Mouse (Mus musculus) myocyte (in vitro differentiated cells): ENCODE data around the gene Krtap3-2. TPM values are rescaled to one million over a fixed set of nuclear protein-coding genes. Genes with fewer than 3 reads are reported as not detected.

Source experiments
- H3K27me3 ChIP-seq: one replicate; pipeline ENCODE4 v1.6.1; 2011; ENCODE audit not compliant: control insufficient read depth, insufficient read depth, insufficient read length
- H3K36me3 ChIP-seq: one replicate; pipeline ENCODE4 v1.6.1; 2011; ENCODE audit not compliant: control insufficient read depth, insufficient read depth
- H3K4me2 ChIP-seq: one replicate; pipeline ENCODE4 v1.6.1; 2011; ENCODE audit warnings: low read depth, control low read depth
- H3K4me3 ChIP-seq: one replicate; pipeline ENCODE4 v1.5.1; 2011; ENCODE audit warnings: mild to moderate bottlenecking, control low read depth, moderate library complexity
- H3K79me2 ChIP-seq: one replicate; pipeline ENCODE4 v1.6.1; 2011; ENCODE audit not compliant: control insufficient read depth, insufficient read depth
- H3ac ChIP-seq: one replicate; pipeline ENCODE4 v1.6.1; 2011; ENCODE audit not compliant: control insufficient read depth, insufficient read length
- CEBPB ChIP-seq: IDR thresholded peaks from 2 replicates; pipeline ENCODE4 v1.6.1; 2011; ENCODE audit warnings: mild to moderate bottlenecking, moderate library complexity; ENCODE audit not compliant: poor library complexity, insufficient read depth, severe bottlenecking
- E2F4 ChIP-seq: IDR thresholded peaks from one replicate; pipeline ENCODE4 v1.6.1; 2011; ENCODE audit warnings: mild to moderate bottlenecking, control low read depth, moderate library complexity; ENCODE audit not compliant: insufficient read depth
- MAX ChIP-seq: IDR thresholded peaks from one replicate; pipeline ENCODE4 v1.6.1; 2011; ENCODE audit warnings: low read depth, mild to moderate bottlenecking, control low read depth
- MYOD1 ChIP-seq, 3 experiments: IDR thresholded peaks; one replicate each; pipeline ENCODE4 v1.6.1; 2011; ENCODE audit warnings: control low read depth in 2 of 3, low read depth in 2 of 3, mild to moderate bottlenecking in 2 of 3, moderate library complexity in 1 of 3; ENCODE audit not compliant: insufficient read length in 2 of 3, control insufficient read depth in 1 of 3
- MYOG ChIP-seq, 3 experiments: IDR thresholded peaks; one replicate each; pipeline ENCODE4 v1.6.1; 2011; ENCODE audit warnings: control low read depth in 2 of 3, low read depth in 2 of 3, mild to moderate bottlenecking in 2 of 3; ENCODE audit not compliant: insufficient read length in 2 of 3, control insufficient read depth in 1 of 3, insufficient read depth in 1 of 3
- POLR2A ChIP-seq: IDR thresholded peaks from one replicate; pipeline ENCODE4 v1.6.1; 2011; ENCODE audit warnings: low read depth, mild to moderate bottlenecking, control low read depth, moderate library complexity; ENCODE audit not compliant: insufficient read length
- POLR2AphosphoS2 ChIP-seq: IDR thresholded peaks from one replicate; pipeline ENCODE4 v1.6.1; 2011; ENCODE audit warnings: low read depth, control low read depth; ENCODE audit not compliant: insufficient read length
- REST ChIP-seq: IDR thresholded peaks from one replicate; pipeline ENCODE4 v1.6.1; 2011; ENCODE audit warnings: mild to moderate bottlenecking, control low read depth, moderate library complexity; ENCODE audit not compliant: insufficient read depth, insufficient read length
- SRF ChIP-seq: IDR thresholded peaks from one replicate; pipeline ENCODE4 v1.6.1; 2011; ENCODE audit warnings: low read depth; ENCODE audit not compliant: control insufficient read depth, insufficient read length
- TCF12 ChIP-seq: IDR thresholded peaks from one replicate; pipeline ENCODE4 v1.6.1; 2011; ENCODE audit warnings: mild to moderate bottlenecking, control low read depth; ENCODE audit not compliant: poor library complexity, insufficient read depth, severe bottlenecking
- TCF3 ChIP-seq: IDR thresholded peaks from one replicate; pipeline ENCODE4 v1.6.1; 2011; ENCODE audit warnings: low read depth, control low read depth; ENCODE audit not compliant: insufficient read length
- USF1 ChIP-seq: IDR thresholded peaks from one replicate; pipeline ENCODE4 v1.6.1; 2011; ENCODE audit warnings: low read depth, mild to moderate bottlenecking, control low read depth, moderate library complexity
- polyA plus RNA-seq: library from polyadenylated mRNA; unstranded; fragments of >200 nt; fragmentation: generic; extraction: Trizol; gene quantifications from one replicate; pipeline ENCODE4 v1.2.1, GENCODE M21; 2012; ENCODE audit warnings: missing spikeins

The Krtap3-2 gene
- polyA plus RNA-seq, 1 experiment: not detected

DNA sequence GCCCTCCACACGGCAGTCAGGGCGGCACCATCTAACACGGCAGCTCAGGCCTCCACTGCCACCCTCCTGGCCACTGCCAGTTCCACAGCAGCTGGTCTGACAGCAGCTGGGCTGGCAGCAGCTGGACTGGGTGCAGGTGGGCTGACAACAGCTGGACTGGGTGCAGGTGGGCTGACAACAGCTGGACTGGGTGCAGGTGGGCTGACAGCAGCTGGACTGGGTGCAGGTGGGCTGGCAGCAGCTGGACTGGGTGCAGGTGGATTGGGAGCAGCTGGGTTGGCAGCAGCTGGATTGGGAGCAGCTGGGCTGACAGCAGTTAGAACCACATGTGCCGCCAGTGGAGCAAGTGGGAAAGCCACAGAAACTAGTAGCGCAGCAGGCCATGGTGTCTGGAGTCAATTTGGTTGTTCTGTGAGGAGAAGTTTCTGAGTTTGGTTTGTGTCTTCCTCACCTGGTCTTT lies 26.6 kb upstream of the Krtap3-2 start, which contains the start of gene Krtap1-4:
Gene Krtap1-4 (minus strand): TSS at position 410 of the 460 bp plus-strand sequence.
- Histone ChIP-seq H3K79me2 (no peaks in the 10 kb centered on the region), H3K4me2 (no peak within 1 kb of the TSS), H3K4me3 (no peak within 1 kb of the TSS), H3K36me3 (no peaks in the 10 kb centered on the region), H3ac (no peak within 1 kb of the TSS), H3K27me3 (no peaks in the 10 kb centered on the region)
- TF ChIP-seq MYOD1 (IDR thresholded peaks at IDR 0.05; ENCODE audit: control insufficient read depth in 1 of 3, insufficient read length in 2 of 3, low read depth in 2 of 3): peak in 2 of 3 experiments; percentile 23 to 59
- TF ChIP-seq MYOG (IDR thresholded peaks at IDR 0.05; ENCODE audit: control insufficient read depth in 1 of 3, insufficient read depth in 1 of 3, insufficient read length in 2 of 3, low read depth in 2 of 3): peak in 2 of 3 experiments; percentile 19 to 43
- TF ChIP-seq TCF3: peak; percentile 61
- no peak for TF ChIP-seq REST
- no peak for TF ChIP-seq E2F4

DNA sequence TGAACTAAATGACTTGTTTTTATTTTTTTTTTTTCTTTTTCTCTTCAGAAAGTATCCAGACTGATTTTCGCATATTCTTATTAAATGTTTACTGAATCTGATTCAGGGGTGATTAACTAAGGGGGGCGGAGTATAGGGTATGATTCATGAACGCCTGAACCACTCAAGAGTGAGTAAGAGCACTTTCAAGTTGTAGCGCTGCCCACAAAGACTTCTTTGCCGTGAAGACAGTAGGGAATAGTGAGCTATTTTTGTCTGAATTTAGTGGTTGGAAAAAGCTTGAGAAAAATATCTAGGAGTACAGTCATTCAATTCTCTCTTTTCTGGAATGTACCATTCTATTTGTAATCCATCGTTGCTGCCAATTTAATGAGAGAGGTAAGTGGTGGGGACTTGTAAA lies 24.9 kb upstream of the Krtap3-2 start:
- Histone ChIP-seq H3K36me3 (no peaks in the 10 kb centered on the region), H3K4me3 (no peak overlapping the region), H3K27me3 (no peaks in the 10 kb centered on the region), H3ac (no peak overlapping the region), H3K79me2 (no peaks in the 10 kb centered on the region), H3K4me2 (peak overlapping the region; percentile 51)
- TF ChIP-seq MAX: no peak

DNA sequence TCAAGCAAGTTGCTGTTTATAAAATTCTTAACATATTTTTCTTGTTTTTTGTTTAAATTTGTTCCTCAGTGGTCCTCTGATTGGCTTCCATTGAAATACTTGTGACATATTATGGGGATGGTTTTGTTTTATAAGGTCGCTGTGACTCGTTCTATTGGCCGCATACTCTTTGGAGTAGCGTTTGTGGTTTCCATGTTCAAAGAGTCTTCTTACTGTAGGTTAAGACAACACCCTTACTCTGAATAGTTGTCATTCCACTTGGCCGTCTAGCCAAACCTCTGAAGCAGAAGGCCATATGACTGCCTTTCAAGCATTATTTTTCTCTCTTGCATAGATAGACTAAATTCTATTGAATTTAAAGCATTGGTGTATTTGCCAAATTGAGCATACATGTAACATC lies 24.4 kb upstream of the Krtap3-2 start:
- no peaks in the 10 kb centered on the region for H3K36me3 ChIP-seq
- H3K27me3 ChIP-seq: no peaks in the 10 kb centered on the region
- no peak overlapping the region for H3ac ChIP-seq
- TF ChIP-seq USF1 (no peak), MYOG (IDR thresholded peaks at IDR 0.05; ENCODE audit: control insufficient read depth in 1 of 3, insufficient read depth in 1 of 3, insufficient read length in 2 of 3, low read depth in 2 of 3) (no peak), CEBPB (no peak), TCF12 (no peak), SRF (no peak), TCF3 (no peak), MYOD1 (IDR thresholded peaks at IDR 0.05; ENCODE audit: control insufficient read depth in 1 of 3, insufficient read length in 2 of 3, low read depth in 2 of 3) (no peak), POLR2A (no peak), REST (no peak), POLR2AphosphoS2 (no peak), MAX (no peak), E2F4 (no peak)
- H3K4me3 ChIP-seq: no peak overlapping the region
- peak overlapping the region; percentile 51 for H3K4me2 ChIP-seq
- H3K79me2 ChIP-seq: no peaks in the 10 kb centered on the region

DNA sequence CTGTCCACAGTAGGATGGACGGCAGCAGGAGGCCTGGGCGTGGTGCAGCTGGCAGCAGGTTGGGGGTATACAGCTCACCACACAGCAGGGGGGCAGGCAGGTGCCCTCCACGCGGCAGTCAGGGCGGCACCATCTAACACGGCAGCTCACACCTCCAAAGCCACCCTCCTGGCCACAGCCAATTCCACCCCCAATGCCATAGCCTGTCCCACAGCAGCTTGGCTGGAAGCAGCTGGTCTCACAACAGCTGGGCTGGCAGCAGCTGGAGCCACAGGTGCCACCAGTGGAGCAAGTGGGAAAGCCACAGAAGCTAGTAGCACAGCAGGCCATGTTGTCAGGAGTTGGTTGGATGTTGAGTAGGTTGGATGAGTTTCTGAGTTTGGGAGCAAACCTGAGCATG lies 24.0 kb upstream of the Krtap3-2 start, which contains the start of gene Krtap1-5:
Gene Krtap1-5 (minus strand): TSS at position 381 of the 400 bp plus-strand sequence.
- Histone ChIP-seq H3K4me2 (peak within 1 kb of the TSS; percentile 51), H3K4me3 (no peak within 1 kb of the TSS), H3K79me2 (no peaks in the 10 kb centered on the region), H3K27me3 (no peaks in the 10 kb centered on the region), H3ac (no peak within 1 kb of the TSS), H3K36me3 (no peaks in the 10 kb centered on the region)
- TF ChIP-seq TCF12 (peak; percentile 98), MYOG (IDR thresholded peaks at IDR 0.05; ENCODE audit: control insufficient read depth in 1 of 3, insufficient read depth in 1 of 3, insufficient read length in 2 of 3, low read depth in 2 of 3) (peak; percentile 96 to 98 (median 98)), MYOD1 (IDR thresholded peaks at IDR 0.05; ENCODE audit: control insufficient read depth in 1 of 3, insufficient read length in 2 of 3, low read depth in 2 of 3) (peak in 2 of 3 experiments; percentile 96 to 98), TCF3 (peak; percentile 98), POLR2A (no peak), SRF (no peak)

DNA sequence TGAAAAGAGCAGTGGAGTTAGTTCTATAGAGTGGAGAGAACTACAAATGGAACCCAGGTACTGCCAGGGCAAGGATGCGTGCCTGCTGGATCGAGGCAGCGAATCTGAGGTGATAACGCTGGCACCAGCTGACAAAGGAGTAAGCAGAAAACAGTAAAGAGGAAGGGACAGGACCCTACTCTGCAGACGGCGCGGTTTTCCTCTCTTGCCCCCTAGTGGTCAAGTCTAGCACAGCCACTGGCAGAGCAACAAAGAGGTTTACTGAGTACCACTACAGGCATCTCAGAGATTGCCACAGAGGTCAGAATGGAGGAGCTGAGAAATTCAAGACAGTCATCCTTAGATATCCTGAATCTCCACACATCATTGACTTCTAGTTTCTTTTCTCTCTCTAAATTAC lies 17.5 kb upstream of the Krtap3-2 start:
- Histone ChIP-seq H3K4me3 (no peak overlapping the region), H3K79me2 (no peaks in the 10 kb centered on the region), H3K36me3 (no peaks in the 10 kb centered on the region), H3K4me2 (peak overlapping the region; percentile 44), H3K27me3 (no peaks in the 10 kb centered on the region), H3ac (no peak overlapping the region)
- no peak for TF ChIP-seq E2F4
- TF ChIP-seq MYOG (IDR thresholded peaks at IDR 0.05; ENCODE audit: control insufficient read depth in 1 of 3, insufficient read depth in 1 of 3, insufficient read length in 2 of 3, low read depth in 2 of 3): no peak
- TF ChIP-seq MAX: no peak
- TF ChIP-seq POLR2AphosphoS2: no peak
- no peak for TF ChIP-seq TCF3
- no peak for TF ChIP-seq REST
- TF ChIP-seq MYOD1 (IDR thresholded peaks at IDR 0.05; ENCODE audit: control insufficient read depth in 1 of 3, insufficient read length in 2 of 3, low read depth in 2 of 3): no peak
- no peak for TF ChIP-seq SRF
- TF ChIP-seq CEBPB: no peak
- TF ChIP-seq USF1: no peak
- no peak for TF ChIP-seq POLR2A
- no peak for TF ChIP-seq TCF12
